Mouse (Mus musculus) kidney, adult 2 months (tissue): ENCODE measurements around the gene Vps13c.

ENCODE experiments used
- CTCF ChIP-seq: fragments of 200-500 bp; conservative IDR thresholded peaks from 2 replicates; pipeline ENCODE4 v1.5.1; 2011; ENCODE audit warnings: low read depth, mild to moderate bottlenecking, control low read depth, low read length, moderate library complexity, mixed read lengths; ENCODE audit not compliant: insufficient read depth, insufficient read length
- POLR2A ChIP-seq: fragments of 200-500 bp; IDR thresholded peaks from one replicate; pipeline ENCODE4 v1.6.1; 2011; ENCODE audit warnings: low read depth, low read length, control low read depth

GRCm38 (mm10) chr9:67893474-67893873, 53.3 kb downstream of the Vps13c start:
- TF ChIP-seq CTCF (no peak), POLR2A (no peak)
